Mouse (Mus musculus): ENCODE results near the gene Epha10.

DNA sequence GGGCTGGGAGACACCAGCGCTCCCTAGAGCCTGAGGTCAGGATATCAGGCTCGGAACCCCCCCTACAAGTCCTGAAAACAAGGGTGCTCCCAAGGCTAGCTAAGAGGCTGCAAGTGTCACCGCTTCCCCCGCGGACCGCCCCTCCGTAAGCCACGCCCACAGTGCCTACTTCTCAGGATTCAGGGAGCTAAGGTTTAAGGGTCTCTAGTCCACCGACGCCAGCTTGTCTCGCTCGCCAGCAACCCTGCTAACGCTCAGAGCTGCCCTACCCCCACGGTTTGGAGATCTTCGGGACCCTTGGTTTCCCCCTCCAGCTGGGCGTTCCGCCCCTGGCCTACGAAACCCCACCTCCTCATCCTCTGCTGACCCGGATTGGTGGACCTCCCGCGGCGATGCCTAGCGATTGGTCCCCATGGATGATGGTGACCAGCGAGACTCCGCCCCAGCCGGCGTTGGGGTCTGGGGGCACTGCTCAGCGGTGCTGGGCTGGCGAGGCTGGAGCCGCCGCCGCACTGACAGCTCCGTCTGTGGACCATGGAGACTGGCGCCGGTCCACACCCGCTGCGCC lies 726 bp downstream of the Epha10 start:
- TF ChIP-seq POLR2A (IDR thresholded peaks at IDR 0.05; ENCODE audit: low read depth, low read length) (no peak), CTCF (conservative IDR thresholded peaks at IDR 0.05; ENCODE audit: insufficient read depth, insufficient read length, low read depth, low read length) (no peak)

Data from kidney, adult 2 months (tissue).